Mouse (Mus musculus): ENCODE results near the gene Gnat2.

Gene Gnat2

GRCm38 (mm10) chr3:108085281-108085720 lies 7.3 kb upstream of the Gnat2 start:
- peak; percentile 81 for DNase-seq

GRCm38 (mm10) chr3:108085721-108086469 lies 6.7 kb upstream of the Gnat2 start:
- DNase-seq, result peak; percentile 29 to 30

GRCm38 (mm10) chr3:108086470-108086979 lies 6.1 kb upstream of the Gnat2 start, which contains the start of gene Ampd2:
Gene Ampd2 (minus strand): TSS chr3:108086651.
- DNase-seq, result peak; percentile 61

- DNase-seq, result no peak
These were observed 5.3 kb upstream of the Gnat2 start for GRCm38 (mm10) chr3:108087329-108087728.

- DNase-seq, result no peak
These were observed 3.7 kb upstream of the Gnat2 start for GRCm38 (mm10) chr3:108088842-108089380.

GRCm38 (mm10) chr3:108089916-108090315 lies 2.7 kb upstream of the Gnat2 start:
- no peak for DNase-seq

- DNase-seq, result no peak
These were observed 2.0 kb upstream of the Gnat2 start for GRCm38 (mm10) chr3:108090561-108090960.

GRCm38 (mm10) chr3:108092030-108092429 lies 559 bp upstream of the Gnat2 start:
- DNase-seq, result no peak

- DNase-seq, result no peak
These were observed 717 bp downstream of the Gnat2 start for GRCm38 (mm10) chr3:108093306-108093705.

GRCm38 (mm10) chr3:108094146-108094545 lies 1.6 kb downstream of the Gnat2 start:
- no peak for DNase-seq

GRCm38 (mm10) chr3:108094976-108095760 lies 2.6 kb downstream of the Gnat2 start:
- DNase-seq, result no peak

- DNase-seq, result no peak
These were observed 3.6 kb downstream of the Gnat2 start for GRCm38 (mm10) chr3:108096226-108096625.

GRCm38 (mm10) chr3:108096726-108097125 lies 4.1 kb downstream of the Gnat2 start:
- no peak for DNase-seq

GRCm38 (mm10) chr3:108097656-108098055 lies 5.1 kb downstream of the Gnat2 start:
- DNase-seq, result no peak

- no peak for DNase-seq
These were observed 5.7 kb downstream of the Gnat2 start for GRCm38 (mm10) chr3:108098316-108098715.

GRCm38 (mm10) chr3:108101594-108101993 lies 9.0 kb downstream of the Gnat2 start:
- DNase-seq, result no peak

GRCm38 (mm10) chr3:108102075-108102474 lies 9.5 kb downstream of the Gnat2 start:
- DNase-seq, result no peak

GRCm38 (mm10) chr3:108105281-108105680 lies 12.7 kb downstream of the Gnat2 start:
- no peak for DNase-seq

GRCm38 (mm10) chr3:108111320-108111719 lies 18.7 kb downstream of the Gnat2 start:
- no peak for DNase-seq

GRCm38 (mm10) chr3:108112246-108112645 lies 19.7 kb downstream of the Gnat2 start:
- no peak for DNase-seq

- no peak for DNase-seq
These were observed 20.1 kb downstream of the Gnat2 start for GRCm38 (mm10) chr3:108112666-108113065.

GRCm38 (mm10) chr3:108113591-108114289 lies 21.2 kb downstream of the Gnat2 start:
- no peak for DNase-seq

- DNase-seq, result no peak
These were observed 24.9 kb downstream of the Gnat2 start for GRCm38 (mm10) chr3:108117465-108117864.
